Mouse (Mus musculus) subcutaneous adipose tissue, adult 2 months (tissue): Measurements from ENCODE around the gene Rabep2. TPM values are rescaled to one million over a fixed set of nuclear protein-coding genes. Genes with fewer than 3 reads are reported as not detected.

Source experiments
- polyA plus RNA-seq: library from polyadenylated mRNA; depleted of rRNA; stranded (reverse); fragments of >200 nt; gene quantifications from 2 replicates; pipeline ENCODE4 v1.2.3, GENCODE M21; 2012; ENCODE audit warnings: low replicate concordance; rRNA removed

Gene Rabep2
- polyA plus RNA-seq = 24.8 and 29.5 TPM in 2 replicates

DNA sequence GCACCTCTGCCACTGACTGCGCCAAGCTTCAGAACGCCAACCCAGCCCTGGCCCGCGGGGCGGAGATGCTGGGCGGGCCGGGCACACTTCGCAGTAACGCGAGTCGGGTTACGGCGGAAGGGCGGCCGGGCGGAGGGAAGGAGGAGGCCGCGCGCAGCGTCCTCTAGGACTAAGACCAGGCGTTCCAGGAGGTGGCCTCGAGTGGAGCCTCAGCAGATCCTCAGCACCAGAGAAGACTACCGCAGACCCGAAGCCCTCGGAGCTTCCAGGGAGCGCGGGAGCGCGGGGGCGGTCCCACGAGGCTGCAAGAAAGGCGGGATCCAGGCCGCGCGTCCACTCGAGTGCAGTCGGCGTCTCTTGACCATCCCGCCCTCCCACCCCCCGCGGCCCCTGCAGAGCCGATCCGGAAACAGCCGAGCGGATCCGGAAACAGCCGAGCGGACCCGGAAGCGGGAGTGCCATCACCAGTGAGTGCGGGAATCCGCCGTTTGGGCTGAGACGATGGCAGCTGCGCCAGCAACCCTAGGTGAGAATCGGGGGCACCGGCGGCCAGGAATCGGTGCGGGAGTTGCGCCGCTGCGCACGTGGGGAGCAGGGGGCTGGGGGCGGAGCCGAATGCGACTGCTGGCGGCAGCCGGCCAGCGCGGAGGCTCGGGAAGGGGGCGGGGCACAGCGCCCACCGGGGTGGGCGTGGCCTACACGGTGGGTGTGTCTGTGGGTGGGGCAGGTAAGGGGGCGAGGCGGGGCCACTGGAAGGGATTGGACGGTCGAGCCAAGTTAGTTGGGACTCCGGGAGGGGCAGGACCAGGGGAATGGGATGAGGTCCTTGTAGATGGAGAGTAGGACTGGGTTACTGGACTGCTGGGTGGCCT is at the start of gene Rabep2:
Gene Rabep2, plus strand, starts transcription at position 129 of the 872 bp plus-strand sequence.

DNA sequence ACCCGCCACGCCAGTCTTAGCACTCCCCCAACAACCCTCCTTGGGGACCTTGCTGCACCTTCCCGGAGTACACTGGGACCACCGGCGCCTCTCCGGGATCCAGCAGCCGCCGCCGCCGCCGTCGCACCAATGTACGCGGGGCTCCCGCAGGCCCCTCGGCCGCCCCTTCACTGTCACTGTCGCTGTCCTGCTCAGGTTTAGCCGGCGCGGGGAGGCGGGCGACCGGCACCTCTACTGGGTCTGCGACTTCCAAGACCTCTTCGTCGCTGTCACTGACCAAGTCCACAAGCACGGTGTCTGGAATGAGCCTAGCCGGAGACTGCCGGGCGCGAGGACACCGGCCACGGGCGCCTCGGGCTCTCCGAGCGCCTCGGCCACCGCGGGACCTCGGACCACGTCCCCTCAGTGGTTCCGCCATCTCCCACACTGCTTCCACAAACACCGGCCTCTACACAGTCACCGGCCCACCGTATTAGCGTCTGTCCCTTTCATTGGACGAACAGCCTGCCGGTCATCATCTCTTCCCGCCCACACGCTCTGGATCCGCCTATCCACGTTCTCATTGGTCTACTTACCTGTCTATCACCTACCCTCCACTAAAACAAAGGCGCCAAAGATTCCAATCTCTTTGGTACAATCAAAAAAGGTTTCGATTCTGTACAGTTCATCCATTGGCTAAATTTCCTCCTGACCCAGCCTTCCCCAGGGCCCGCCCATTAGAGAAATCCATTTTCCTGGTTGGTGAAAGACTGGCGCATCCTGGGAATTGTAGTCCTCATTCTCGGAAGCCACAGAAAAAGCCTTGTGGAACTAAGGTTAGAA is 32.0 kb upstream of the Rabep2 start, which contains the start of gene Nfatc2ip:
Gene Nfatc2ip, minus strand, starts transcription at position 440 of the 822 bp plus-strand sequence.

GRCm38 (mm10) chr7:126414725-126415124 is 13.8 kb upstream of the Rabep2 start, which contains the start of gene Cd19:
Gene Cd19, minus strand, starts transcription at chr7:126414889.

GRCm38 (mm10) chr7:126463004-126463403 is 34.4 kb downstream of the Rabep2 start, which contains the start of gene Atp2a1:
Gene Atp2a1, minus strand, starts transcription at chr7:126463108.

DNA sequence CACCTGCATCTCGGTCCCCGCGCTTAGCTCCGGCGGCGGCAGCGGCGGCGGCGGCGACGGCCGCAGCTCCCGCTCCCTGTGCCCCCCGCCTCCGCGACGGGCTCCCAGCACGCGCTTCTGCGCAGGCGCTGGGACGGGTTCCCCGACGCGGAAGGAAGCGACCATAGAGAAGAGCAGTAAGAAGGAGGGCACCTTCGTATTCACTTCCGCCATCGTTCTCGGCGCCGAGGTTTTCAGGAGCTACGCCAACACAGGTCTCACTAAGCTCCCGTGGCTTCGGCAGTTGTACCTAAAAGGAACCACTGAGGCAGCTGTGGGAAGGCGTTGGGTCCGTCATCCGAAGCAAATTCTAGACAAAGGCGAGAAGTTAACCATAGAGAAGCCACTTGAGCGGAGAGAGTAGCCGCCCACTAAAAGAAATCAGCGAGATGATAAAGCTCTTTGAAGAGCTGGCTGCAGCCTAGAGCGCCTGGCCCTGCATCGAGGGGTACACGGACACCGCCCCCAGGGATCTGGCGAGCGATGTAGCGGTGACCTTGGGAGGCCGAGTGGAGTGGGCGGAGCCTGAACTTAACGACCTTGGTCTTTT is 46.5 kb downstream of the Rabep2 start, which contains the start of gene Sh2b1:
Gene Sh2b1, minus strand, starts transcription at position 432 of the 589 bp plus-strand sequence.

DNA sequence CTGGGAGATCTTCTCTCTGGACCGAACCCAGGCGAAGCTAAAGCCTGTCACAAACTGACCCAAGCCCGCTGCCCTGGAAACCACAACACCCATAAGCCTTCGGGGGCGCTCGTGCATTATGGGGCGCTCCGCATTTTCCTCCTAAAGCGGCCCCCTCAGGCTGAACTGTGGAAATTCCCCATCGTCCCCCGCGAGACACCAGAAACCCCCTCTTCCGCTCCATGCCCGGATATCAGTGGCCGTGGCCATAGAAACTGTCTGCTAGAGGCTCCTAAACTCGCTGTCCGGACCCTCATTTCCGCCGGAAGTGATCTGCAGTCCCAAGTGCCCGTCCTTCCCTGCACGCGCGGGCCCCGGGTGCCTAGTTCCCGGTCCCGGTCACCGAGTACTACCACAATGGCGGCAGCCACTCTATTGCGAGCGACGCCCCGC is 58.5 kb downstream of the Rabep2 start, which contains the start of gene Tufm:
Gene Tufm, plus strand, starts transcription at position 310 of the 432 bp plus-strand sequence.

Other genes with a start within 250 kb of the Rabep2 start
- gene Xpo6, start 228.3 kb upstream of the Rabep2 start, polyA plus RNA-seq = 144 and 199 TPM in 2 replicates
- 24.7 and 30.0 TPM in 2 replicates for gene Sbk1, start 156.1 kb upstream of the Rabep2 start, polyA plus RNA-seq
- 2.7 and 3.0 TPM in 2 replicates for gene Lat, start 59.2 kb upstream of the Rabep2 start, polyA plus RNA-seq
- 152 and 215 TPM in 2 replicates for gene Spns1, start 51.3 kb upstream of the Rabep2 start, polyA plus RNA-seq
- gene Nfatc2ip, start 32.0 kb upstream of the Rabep2 start, polyA plus RNA-seq = 4.8 and 9.1 TPM in 2 replicates
- 0.46 and 1.2 TPM in 2 replicates for gene Cd19, start 13.9 kb upstream of the Rabep2 start, polyA plus RNA-seq
- gene Atp2a1, start 34.3 kb downstream of the Rabep2 start, polyA plus RNA-seq = 0.07 and 0.54 TPM in 2 replicates
- 51.5 and 81.0 TPM in 2 replicates for gene Sh2b1, start 46.7 kb downstream of the Rabep2 start, polyA plus RNA-seq
- gene Tufm, start 58.6 kb downstream of the Rabep2 start, polyA plus RNA-seq = 126 and 142 TPM in 2 replicates
- 95.1 and 150 TPM in 2 replicates for gene Atxn2l, start 74.7 kb downstream of the Rabep2 start, polyA plus RNA-seq
- gene Eif3c, start 137.7 kb downstream of the Rabep2 start, polyA plus RNA-seq = 113 and 137 TPM in 2 replicates
- 15.7 and 20.1 TPM in 2 replicates for gene Apobr, start 156.2 kb downstream of the Rabep2 start, polyA plus RNA-seq
- gene Cln3, start 157.1 kb downstream of the Rabep2 start, polyA plus RNA-seq = 62.6 and 86.0 TPM in 2 replicates
- gene Il27, start 166.2 kb downstream of the Rabep2 start, polyA plus RNA-seq = 0.27 and 0.28 TPM in 2 replicates
- gene Nupr1, start 202.1 kb downstream of the Rabep2 start, polyA plus RNA-seq = 50.9 and 128 TPM in 2 replicates
- gene Sgf29, start 220.6 kb downstream of the Rabep2 start, polyA plus RNA-seq = 42.4 and 47.9 TPM in 2 replicates
- gene Sult1a1, start 247.7 kb downstream of the Rabep2 start, polyA plus RNA-seq = 134 and 428 TPM in 2 replicates